Mouse (Mus musculus) layer of hippocampus, adult 2 months (tissue): Measurements from ENCODE around the gene Ahnak. TPM values are rescaled to one million over a fixed set of nuclear protein-coding genes. Genes with fewer than 3 reads are reported as not detected.
"Not testable (repeated sequence)": the region's sequence is repeated elsewhere in the genome, so short reads cannot be mapped to it uniquely, and the experiment has no call there.

Experiments used
- DNase-seq, 2 experiments: peaks; one replicate each; pipeline ENCODE4 v3.0.0; 2022; ENCODE audit warnings: low spot score in 2 of 2
- H3K27ac ChIP-seq: fragments of 200-600 bp; 2 replicates; pipeline ENCODE4 v1.8.1; 2022
- H3K4me3 ChIP-seq: fragments of 200-600 bp; 2 replicates; pipeline ENCODE4 v1.8.1; 2022; ENCODE audit warnings: mild to moderate bottlenecking
- CTCF ChIP-seq: fragments of 200-600 bp; conservative IDR thresholded peaks from 2 replicates; pipeline ENCODE4 v1.8.1; 2022; ENCODE audit warnings: antibody characterized with exemption, mild to moderate bottlenecking, moderate library complexity
- total RNA-seq, 2 experiments: library from RNA; stranded (reverse); gene quantifications; 2 replicates each; pipeline ENCODE4 v1.2.3; 2021

Gene Ahnak
- total RNA-seq, 2 experiments from 2014 or later: 19.4 to 21.9 TPM

GRCm38 (mm10) chr19:9108536-9108935 is 119.5 kb downstream of the Ahnak start:
- DNase-seq: no peak
- H3K4me3 ChIP-seq: no peak overlapping the region
- TF ChIP-seq CTCF: peak; percentile 31
- no peak overlapping the region for H3K27ac ChIP-seq

GRCm38 (mm10) chr19:9110182-9110869 is 121.2 kb downstream of the Ahnak start:
- Histone ChIP-seq H3K4me3 (no peak overlapping the region), H3K27ac (no peak overlapping the region)
- TF ChIP-seq CTCF: peak; percentile 90
- peak; percentile 40 to 55 for DNase-seq

GRCm38 (mm10) chr19:9112043-9112442 is 123.0 kb downstream of the Ahnak start:
- Histone ChIP-seq H3K4me3 (no peak overlapping the region), H3K27ac (no peak overlapping the region)
- DNase-seq: no peak
- no peak for TF ChIP-seq CTCF

- Histone ChIP-seq H3K27ac (no peak overlapping the region), H3K4me3 (no peak overlapping the region)
- DNase-seq: no peak
- TF ChIP-seq CTCF: no peak
Measured at GRCm38 (mm10) chr19:9116268-9116667, 127.2 kb downstream of the Ahnak start.

GRCm38 (mm10) chr19:9117275-9117674 is 128.2 kb downstream of the Ahnak start:
- no peak for DNase-seq
- H3K27ac ChIP-seq: no peak overlapping the region
- no peak for TF ChIP-seq CTCF
- H3K4me3 ChIP-seq: no peak overlapping the region

GRCm38 (mm10) chr19:9119655-9120425 is 130.8 kb downstream of the Ahnak start:
- no peak for DNase-seq
- no peak overlapping the region for H3K4me3 ChIP-seq
- TF ChIP-seq CTCF: no peak
- no peak overlapping the region for H3K27ac ChIP-seq

GRCm38 (mm10) chr19:9122390-9122789 is 133.3 kb downstream of the Ahnak start:
- Histone ChIP-seq H3K27ac (no peak overlapping the region), H3K4me3 (no peak overlapping the region)
- TF ChIP-seq CTCF: no peak
- DNase-seq: no peak

GRCm38 (mm10) chr19:9123986-9124385 is 134.9 kb downstream of the Ahnak start:
- not testable (repeated sequence) for DNase-seq, H3K4me3 ChIP-seq, H3K27ac ChIP-seq

Other genes with a start within 250 kb of the Ahnak start
- 1 to 10 TPM; 1.5 to 3.4 TPM for gene 1700092M07Rik, start 248.6 kb upstream of the Ahnak start, total RNA-seq
- 10 to 100 TPM; 69.5 to 78.4 TPM for gene Stx5a, start 247.9 kb upstream of the Ahnak start, total RNA-seq
- gene Nxf1, start 232.2 kb upstream of the Ahnak start, total RNA-seq: 100 to 1,000 TPM; 102 to 106 TPM
- gene Tmem223, start 218.3 kb upstream of the Ahnak start, total RNA-seq: 10 to 100 TPM; 75.4 to 82.7 TPM
- 1 to 10 TPM; 7.4 to 7.7 TPM for gene Tmem179b, start 214.8 kb upstream of the Ahnak start, total RNA-seq
- gene Taf6l, start 202.9 kb upstream of the Ahnak start, total RNA-seq: 10 to 100 TPM; 15.7 to 18.4 TPM
- gene Polr2g, start 190.7 kb upstream of the Ahnak start, total RNA-seq: 100 to 1,000 TPM; 113 to 120 TPM
- 1 to 10 TPM; 5.8 to 6.5 TPM for gene Zbtb3, start 186.7 kb upstream of the Ahnak start, total RNA-seq
- gene Ttc9c, start 170.0 kb upstream of the Ahnak start, total RNA-seq: 10 to 100 TPM; 36.5 to 37.9 TPM
- gene Hnrnpul2, start 169.3 kb upstream of the Ahnak start, total RNA-seq: 100 to 1,000 TPM; 123 to 127 TPM
- gene AC129217.1, start 159.5 kb upstream of the Ahnak start, total RNA-seq: 1 to 10 TPM in 1 of 2 experiments, not detected in 1; 3.4 TPM
- 100 to 1,000 TPM; 101 TPM for gene Bscl2, start 151.8 kb upstream of the Ahnak start, total RNA-seq
- gene Gng3, start 150.1 kb upstream of the Ahnak start, total RNA-seq: 100 to 1,000 TPM; 160 TPM
- gene Lrrn4cl, start 138.5 kb upstream of the Ahnak start, total RNA-seq: under 1 TPM; 0.32 to 0.44 TPM
- gene Ubxn1, start 117.8 kb upstream of the Ahnak start, total RNA-seq: 100 to 1,000 TPM in 1 of 2 experiments, 10 to 100 TPM in 1; 93.5 to 100 TPM
- gene Uqcc3, start 108.4 kb upstream of the Ahnak start, total RNA-seq: 10 to 100 TPM; 32.5 to 32.8 TPM
- 1 to 10 TPM; 4.8 to 6.6 TPM for gene Lbhd1, start 105.6 kb upstream of the Ahnak start, total RNA-seq
- not detected for gene Gm49403, start 105.4 kb upstream of the Ahnak start, total RNA-seq
- gene 1810009A15Rik, start 100.4 kb upstream of the Ahnak start, total RNA-seq: 10 to 100 TPM; 25.3 to 30.0 TPM
- 1 to 10 TPM; 2.0 to 2.9 TPM for gene Gm49416, start 100.4 kb upstream of the Ahnak start, total RNA-seq
- 10 to 100 TPM; 24.4 to 25.6 TPM for gene Ints5, start 96.3 kb upstream of the Ahnak start, total RNA-seq
- gene Ganab, start 91.2 kb upstream of the Ahnak start, total RNA-seq: 100 to 1,000 TPM; 114 to 118 TPM
- gene B3gat3, start 68.9 kb upstream of the Ahnak start, total RNA-seq: 100 to 1,000 TPM; 167 to 191 TPM
- gene Rom1, start 59.9 kb upstream of the Ahnak start, total RNA-seq: 1 to 10 TPM; 4.4 to 5.7 TPM
- 10 to 100 TPM; 11.5 to 11.7 TPM for gene Eml3, start 59.7 kb upstream of the Ahnak start, total RNA-seq
- gene Mta2, start 47.4 kb upstream of the Ahnak start, total RNA-seq: 10 to 100 TPM; 58.0 to 68.7 TPM
- gene Tut1, start 35.4 kb upstream of the Ahnak start, total RNA-seq: 10 to 100 TPM; 20.7 to 20.8 TPM
- 100 to 1,000 TPM; 238 to 242 TPM for gene Eef1g, start 22.2 kb upstream of the Ahnak start, total RNA-seq
- gene Scgb1a1, start 98.7 kb downstream of the Ahnak start, total RNA-seq: not detected
- gene Asrgl1, start 146.4 kb downstream of the Ahnak start, total RNA-seq: 100 to 1,000 TPM; 133 to 162 TPM